Mouse (Mus musculus): ENCODE results near the gene Fam19a1.

Fam19a1 gene

DNA sequence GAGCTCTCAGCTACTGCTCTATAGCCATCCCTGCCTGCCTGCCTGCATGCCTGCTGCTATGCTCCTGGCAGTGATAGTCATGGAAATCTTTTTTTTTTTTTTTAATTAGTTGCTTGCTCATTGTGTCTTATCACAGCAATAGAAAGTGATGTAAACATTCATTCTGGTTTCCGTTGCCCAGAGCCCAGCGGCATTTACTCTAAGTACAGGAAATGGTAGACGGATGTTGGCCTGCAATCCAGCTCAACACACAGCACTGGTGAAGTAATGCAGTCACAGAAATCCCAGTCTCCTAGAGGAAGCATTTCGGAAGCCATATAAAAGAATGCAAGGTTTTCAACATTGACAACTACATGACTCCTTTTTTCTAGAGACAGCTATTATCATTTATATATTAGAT is 153.5 kb downstream of the Fam19a1 start:
- peak; percentile 20 to 32 for DNase-seq

DNA sequence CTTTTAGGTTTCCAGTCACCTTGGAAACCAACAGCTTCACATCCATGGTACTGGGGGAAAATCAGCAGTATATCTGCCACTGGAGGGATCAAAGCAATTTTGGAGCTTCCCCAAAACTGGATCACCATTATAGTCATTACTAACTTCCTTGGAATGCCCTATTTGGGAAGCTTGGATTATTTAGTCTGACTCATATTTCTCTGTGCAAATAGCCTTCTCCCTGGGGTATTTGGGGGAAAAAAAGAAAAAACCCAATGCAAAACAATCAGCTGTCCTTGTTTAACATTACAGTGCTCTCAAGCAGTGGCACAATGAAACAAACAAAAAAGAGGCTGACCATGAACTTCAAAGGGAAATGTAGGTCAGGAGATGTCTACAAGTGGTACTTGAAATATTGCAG is 155.8 kb downstream of the Fam19a1 start:
- DNase-seq, result no peak

DNA sequence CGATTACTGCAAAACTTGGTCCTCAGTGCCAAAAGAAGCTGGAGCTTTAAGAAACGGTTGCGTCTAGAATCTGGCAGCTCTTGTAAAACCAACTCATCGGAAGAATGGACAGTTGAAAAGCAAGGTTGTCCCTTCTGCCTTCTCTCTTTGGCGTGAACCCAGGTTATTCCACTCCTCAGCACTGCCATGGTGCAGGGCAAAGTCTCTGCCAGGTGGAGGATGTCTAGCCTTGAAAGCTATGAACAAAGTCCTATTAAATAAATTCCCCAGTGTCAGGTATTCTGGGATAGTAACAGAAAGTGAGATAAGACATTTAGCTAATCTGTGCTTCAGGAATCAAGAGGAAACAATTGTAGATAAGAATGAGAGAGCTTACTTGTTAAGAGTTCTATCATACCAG is 157.5 kb downstream of the Fam19a1 start:
- no peak for DNase-seq

DNA sequence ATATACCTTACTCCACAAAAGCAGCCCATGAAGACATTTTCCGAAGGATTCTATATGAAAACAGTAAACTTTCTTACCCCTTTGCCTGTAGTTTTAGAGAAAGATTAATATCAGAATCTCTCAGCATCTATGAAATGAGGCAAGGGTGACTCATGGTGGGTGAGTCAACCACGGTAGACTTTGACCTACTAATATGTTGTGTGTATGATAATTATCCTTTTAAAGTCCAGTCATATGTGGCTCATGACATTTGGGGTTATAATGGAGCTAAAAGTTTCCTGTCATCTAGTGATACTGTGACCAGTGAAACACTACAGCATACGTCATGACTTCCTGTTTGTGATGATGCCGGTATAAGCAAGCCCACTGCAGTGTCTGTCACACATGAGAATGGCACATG is 170.8 kb downstream of the Fam19a1 start:
- DNase-seq, result no peak

DNA sequence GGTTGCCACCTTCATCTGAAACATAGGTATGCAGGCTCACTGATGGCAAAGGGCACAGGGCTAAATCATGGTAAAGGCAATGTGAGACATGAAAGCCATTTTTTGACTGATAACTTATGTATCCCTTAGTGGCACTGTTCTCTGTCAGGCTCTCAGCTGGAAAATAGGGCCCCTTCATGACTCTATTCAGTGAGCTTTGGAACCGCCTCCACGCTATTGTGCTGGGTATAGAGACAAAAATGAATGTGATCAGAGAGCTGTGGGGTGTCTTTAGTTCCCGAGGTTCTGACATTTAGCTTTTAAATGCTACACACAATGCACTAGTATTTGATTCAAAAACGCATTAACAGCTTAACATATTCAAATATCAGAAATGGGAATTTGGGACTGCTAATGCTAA is 171.6 kb downstream of the Fam19a1 start:
- no peak for DNase-seq

DNA sequence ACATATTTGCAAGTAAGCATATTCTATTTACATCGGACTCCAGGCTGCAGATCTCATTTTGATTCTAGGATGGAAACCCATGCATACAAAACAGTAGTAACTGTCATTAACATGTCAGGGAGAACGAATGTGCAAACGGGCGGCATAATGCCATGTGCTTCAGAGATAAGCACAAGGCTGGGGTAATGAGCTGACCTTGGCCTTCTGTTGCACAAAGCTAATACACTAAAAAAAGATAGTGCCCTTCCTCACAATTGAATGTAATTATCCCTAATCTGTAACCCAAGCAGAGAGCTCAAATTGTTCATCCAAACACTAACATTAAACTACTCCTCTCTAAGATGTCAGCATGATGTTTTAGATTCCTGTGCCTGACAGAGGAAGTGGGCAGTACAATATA is 173.3 kb downstream of the Fam19a1 start:
- DNase-seq, result no peak

DNA sequence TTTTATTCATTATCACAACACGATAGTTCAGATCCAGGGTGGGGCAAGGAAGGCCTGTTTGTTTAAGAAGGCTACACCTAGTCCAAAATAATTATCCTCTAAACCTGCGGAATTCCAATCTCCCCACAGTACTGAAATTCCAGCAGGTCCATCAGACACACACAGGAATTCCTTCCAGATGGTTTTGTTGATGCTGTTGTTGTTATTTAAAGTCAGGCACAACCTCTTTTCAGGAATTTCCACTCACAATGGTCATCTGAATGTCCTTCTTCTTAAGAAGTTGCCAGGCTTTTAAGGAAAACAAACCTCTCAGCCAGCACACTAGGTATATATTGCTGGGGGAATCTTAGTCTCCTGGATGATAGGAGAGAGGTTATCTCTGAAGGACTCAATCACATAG is 174.4 kb downstream of the Fam19a1 start:
- no peak for DNase-seq

DNA sequence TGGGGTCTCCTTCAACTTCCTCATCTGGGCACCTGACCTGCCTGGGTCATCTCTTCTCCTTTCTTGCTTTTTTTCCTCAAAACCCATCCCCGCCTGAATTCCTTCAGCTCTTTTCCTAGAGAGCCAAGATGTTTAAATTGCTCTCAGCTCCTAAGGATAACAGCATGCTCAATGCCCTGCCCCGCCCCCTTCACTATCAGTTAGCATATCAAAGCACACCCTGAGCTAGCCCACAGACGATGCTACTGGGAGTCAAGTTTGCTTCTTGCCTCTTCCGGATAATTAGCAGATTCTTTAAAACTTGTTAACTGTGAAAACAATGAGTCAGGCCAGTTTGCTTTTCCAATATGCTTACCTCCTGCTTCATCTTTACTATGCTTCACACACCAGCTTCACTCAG is 176.7 kb downstream of the Fam19a1 start:
- DNase-seq, result no peak

DNA sequence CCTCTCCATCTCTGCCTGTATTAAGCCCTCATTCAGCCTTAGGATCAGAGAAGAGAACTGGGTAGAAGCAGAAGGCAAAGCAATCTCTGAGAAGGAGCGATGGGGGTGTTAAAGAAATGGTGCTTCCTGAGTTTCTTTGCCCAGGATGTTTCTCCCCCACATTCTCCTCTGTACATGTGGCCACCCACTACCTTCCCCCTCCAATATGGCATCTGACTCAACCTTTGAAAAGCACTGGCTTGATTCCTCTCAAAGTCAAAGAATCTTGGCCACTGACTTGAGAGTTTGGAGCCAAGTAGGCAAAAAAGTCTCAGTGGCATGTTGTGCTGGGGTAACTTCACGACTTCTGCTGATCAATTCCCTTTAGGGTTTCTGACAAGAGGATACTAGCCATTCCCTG is 234.5 kb downstream of the Fam19a1 start:
- DNase-seq, result no peak

DNA sequence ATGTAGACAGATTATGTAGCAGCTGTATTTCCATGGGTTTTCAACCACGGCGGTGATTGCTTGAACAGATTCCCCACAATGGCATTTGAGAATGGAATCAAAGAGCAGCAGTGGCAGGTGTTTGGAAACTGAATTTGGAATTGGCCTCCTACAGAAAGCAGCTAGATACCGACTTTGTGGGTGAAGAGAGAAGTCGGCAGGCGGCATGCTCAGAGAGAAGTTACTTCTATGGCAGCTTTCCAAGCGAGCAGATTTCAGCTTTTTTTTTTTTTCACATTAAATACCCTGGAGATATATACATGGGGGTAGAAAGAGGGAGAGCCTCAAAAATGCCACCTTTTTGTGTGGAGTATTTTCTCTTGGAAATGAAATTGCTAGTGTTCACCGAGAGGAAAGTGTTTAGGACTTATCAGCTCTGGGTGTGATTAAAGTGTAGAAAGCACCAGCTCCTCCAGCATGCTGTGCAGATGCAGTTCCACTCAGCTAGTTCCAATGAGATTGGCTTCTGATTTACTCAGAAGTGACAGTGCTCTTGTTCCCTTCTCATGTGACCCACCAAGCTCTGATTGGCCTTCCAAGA is 236.6 kb downstream of the Fam19a1 start:
- DNase-seq, result no peak

DNA sequence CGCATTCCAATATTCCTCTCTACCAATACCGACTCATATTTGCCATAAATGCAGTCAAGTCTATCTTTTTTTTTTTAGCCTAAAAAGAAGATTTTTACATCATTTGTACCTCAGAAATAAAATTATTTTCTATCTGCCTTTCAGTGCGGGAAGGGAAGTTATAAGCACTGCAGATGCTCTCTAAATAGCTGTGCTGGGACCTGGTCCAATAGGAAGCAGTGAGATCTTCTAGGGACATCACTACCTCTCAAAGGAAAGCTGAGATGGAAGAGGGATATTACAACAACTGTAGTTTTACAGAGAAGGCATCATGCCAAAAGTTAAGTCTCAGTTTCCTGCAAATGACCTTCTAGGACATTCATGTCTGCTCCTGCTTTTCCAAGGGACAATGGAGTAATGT is 256.6 kb downstream of the Fam19a1 start:
- no peak for DNase-seq

DNA sequence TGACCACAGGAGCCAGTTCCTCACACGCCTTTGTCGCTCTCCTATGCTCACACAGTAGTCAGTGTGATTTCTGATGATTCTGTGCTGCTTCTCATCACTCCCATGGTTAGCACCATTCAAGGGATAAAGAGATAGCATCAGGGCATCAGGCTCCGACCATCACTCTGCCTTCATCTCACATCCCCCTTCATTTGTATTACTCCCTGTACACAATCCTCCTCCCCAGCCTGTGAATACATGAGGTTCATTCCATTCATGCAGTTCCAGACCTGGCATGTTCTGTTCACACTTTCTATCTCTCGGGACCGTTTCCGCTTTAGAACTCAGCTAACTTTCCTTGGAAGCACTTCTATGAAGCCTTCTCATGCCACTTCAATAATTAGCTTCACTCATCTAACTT is 259.9 kb downstream of the Fam19a1 start:
- DNase-seq, result no peak

DNA sequence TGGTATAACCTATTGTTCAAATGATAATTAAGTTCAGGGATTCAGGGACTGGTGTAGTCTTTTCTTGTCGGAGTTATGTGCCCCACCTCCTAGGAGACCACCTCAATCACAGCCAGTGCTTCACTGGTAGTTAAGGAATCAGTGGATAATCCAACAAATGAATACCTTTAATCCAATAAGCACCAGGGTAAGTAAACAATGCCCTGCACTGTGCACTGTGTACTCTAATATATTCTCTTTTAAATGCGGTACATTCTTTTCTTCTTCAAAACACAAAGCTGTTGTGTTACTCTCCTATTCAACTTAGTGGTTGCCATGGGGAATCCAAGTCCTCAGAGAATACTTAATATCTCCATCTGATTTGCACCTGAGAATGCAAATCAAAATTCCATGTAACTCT is 260.3 kb downstream of the Fam19a1 start:
- no peak for DNase-seq

DNA sequence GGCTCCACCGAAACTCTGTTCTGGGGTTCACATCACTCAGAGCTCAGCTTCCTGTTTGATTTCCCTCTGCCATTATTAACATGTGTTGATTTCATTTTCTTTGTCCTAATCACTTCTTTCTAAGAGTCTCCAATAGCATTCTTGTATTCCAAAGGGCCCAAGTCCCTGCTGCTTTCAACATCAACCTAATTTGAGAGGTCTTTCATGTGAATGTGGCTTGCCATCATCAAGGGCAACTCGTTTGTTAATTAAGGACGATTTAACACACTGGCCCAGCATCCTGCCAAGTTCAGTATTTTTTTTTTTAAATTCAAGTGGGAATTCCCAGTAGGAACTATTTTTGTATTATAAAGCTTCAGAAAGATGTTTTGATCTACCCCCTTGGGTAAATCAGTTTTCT is 263.8 kb downstream of the Fam19a1 start:
- DNase-seq, result no peak

DNA sequence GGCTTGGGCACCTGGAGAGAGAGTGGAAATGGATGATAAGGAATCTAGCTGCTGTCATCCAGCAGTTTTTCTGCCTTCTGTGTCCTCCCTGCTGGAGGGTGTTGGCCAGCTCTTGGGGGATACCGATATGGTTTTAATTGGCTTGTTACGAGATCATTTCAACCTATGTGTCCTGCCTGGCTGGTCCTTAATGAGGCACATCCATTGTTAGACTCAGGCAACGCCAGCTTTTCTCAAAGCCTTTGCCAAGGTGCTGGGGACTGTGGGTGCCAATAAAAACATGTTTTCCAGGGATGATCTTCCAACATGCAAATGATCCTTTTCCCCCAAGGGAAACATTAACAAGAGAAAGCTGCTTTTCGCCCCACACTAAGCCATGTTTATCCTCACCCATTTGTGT is 266.3 kb downstream of the Fam19a1 start:
- DNase-seq, result no peak

DNA sequence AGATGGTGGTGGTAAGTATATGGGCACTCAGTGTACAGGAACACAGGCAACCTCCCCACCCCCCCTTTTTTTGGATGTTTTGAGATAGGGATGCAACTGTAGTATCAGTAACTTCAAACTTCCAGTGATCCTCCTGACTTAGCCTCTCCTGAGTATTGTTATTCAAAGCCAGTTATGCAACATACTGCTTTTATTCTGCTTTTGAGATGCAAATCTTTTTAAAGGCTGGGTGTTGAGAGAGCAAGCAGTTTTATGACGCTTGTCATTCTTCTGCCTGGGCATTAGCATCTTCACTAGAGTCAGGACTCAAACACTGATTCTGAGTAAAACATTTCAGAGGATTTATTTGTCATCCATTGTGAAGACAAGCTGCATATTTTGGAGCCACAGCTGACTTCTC is 271.5 kb downstream of the Fam19a1 start:
- DNase-seq, result no peak

DNA sequence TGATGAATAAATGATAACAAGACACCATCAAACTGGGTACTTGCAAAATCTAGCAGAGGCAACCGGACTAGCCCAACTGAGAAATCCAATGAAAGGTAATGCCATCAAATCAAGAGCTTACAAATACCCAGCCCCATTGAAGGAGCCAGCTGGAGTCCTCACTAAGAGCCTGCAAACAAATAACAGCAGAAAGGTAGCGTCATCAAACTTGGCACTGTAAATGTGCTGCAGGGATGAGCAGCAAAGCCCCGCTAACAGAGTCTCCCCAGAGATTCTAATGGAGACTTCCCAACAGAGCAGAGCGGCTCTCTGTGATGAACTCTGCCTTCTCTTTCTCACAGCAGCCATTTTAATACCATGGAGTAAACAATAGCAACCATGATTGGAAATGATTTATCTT is 305.9 kb downstream of the Fam19a1 start:
- no peak for DNase-seq

DNA sequence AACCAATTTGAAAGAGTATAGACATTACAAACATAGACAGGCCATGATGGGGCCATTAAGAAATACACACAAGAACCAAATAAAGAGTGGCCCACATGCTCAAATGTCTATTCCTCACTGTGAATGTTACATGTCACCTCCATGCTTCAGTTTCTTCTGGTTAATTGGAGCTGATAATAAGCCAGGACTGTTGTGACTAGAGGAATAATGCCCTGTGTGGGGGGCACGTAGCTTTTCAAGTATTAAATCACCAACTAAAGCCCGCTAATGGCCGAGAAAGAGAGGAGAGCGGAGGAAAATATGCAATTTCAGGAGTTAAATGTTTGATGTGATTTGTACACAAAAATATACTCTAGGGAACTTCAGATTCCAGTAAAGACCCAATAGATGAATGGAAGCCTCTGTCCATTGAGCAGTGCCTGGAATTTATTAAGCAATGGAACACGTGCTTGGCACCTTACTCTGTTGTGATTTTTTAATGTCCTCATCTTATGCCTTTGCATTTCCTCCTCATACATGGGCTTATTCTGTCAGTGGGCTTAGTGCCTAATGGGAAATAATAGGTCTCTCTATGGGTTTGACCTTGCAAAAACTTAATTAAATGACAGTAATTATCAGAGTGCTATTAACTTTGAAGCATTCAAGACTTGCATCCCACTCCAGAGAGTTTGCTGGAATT is 306.9 kb downstream of the Fam19a1 start:
- no peak for DNase-seq

DNA sequence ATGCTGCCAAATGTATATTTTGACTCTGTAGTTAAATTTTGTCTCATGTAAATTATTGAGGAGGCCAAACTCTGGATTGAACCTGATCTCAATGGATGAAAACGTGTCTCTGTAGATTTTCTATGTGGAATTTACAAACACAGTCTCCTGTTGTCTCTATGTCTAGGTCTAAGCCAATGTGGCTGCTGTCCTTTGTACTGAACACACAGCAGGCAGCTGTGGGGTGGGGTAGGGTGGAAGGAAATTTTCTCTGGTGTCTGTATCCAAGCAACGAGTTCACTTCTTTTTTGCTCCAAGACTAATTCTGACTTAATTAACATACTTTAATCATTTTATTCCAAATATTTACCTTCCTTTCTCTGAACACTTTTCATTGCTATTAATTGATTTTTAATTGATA is 307.6 kb downstream of the Fam19a1 start:
- DNase-seq, result no peak

DNA sequence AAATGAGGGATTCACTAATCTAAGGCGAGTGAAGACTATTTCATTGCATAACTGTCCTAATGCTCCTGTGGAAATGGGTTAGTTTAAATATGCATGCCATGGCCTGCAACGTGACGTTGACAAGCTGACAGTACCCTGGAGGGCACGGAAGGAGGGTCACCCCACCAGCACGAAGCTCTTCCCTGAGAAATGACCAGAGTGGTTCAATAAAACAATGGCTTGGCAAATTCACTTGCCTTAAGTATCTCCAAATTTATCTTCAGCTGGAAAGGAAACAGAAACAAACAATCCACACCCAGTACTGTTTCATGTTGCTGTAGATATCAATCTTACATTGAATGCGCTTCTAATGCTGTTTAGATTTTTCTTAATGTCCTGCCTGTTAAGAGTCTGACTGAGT is 316.4 kb downstream of the Fam19a1 start:
- DNase-seq, result peak; percentile 6 to 61

DNA sequence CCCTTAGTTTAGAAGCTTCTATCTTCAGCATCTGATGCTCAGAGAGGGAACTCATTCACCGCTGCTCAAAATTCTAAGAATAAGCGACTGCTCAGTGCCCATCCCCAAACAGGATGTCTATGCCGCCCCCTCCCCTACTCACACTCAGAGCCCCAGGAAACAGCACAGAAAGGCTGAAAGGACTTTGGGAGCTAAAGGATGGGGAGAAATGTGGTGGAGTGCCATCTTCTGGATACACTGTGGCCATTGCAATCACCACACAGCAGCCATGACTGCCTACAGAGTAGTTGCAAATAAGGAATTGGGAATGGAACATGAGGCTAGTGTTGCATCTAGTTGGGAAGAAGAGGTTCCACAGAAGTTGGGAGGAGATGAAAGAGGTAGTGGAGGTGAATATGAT is 319.4 kb downstream of the Fam19a1 start:
- DNase-seq, result peak; percentile 34 to 36

DNA sequence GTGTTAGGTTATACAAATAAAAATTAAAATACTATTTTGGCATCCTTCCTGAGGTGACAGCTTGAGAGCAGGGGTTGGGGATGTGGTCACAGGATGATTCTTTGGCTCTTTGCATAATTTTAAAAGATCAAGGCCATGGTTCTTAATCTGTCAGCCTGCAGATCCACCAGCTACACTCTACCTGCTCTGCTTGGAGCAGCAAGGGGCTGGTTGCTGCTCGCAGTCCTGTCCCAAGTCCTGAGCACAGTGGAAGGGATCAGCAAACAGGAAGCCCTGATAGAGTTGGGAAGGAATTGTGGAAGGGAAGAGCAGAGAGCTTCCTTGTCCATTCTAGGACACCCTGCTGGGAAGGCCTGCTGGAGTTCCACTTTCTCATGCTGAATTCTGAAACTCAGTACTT is 320.9 kb downstream of the Fam19a1 start:
- no peak for DNase-seq

DNA sequence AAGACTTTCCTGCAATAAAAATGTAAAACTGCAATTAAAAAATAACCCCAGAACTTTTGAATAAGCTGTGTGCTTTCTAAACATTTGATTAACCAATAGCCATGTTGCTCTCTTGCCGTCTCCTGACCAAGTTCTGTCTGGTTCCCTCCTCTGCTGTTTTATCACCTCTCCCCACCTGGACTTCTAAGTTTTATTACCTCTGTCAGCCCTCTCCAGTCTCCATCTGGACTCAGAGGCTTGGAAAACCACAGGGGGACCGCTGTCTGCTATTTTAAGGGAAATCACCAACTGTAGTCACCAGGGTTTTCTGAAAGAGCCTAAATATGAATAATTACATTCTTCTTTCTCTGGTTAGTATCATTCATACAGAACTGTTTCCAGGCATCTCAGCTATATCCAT is 322.6 kb downstream of the Fam19a1 start:
- no peak for DNase-seq

DNA sequence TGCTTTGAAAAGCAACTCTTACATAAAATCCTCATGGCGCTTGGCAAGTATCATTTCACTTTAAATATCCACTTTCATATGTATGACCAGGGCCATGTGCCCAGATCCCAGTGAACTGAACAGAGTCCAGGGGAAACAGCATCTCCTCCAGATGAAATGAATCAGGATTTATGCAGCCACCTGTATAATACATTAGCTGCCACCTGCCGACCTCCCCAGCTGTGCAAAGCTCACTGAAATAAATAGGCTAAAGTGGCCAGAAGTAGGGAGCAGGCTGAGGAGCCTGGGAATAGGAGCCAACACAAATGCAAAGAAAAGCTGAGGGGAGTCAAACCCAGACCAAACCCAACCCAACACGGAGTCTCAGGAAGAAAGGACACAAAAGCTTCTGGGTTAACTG is 324.9 kb downstream of the Fam19a1 start:
- DNase-seq, result no peak

DNA sequence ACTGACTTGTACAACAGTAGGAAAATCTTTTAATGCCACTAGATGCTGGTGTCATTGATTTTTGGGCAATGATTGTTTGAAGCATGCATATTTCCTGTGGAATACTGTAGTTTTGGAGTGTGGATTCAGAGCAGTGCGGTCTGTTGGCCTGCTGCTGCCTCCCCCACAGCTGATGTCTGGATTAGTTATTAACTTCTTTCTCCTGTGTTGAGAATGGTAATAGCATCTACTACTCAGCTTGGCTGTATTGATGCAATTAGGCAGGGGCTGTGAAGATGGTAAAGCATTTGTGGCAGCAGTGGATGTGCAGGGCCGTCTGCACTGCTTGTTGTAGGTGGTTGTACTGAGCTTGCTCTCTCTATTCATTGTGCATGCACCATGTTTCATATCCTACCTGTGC is 326.5 kb downstream of the Fam19a1 start:
- DNase-seq, result no peak
